Mouse (Mus musculus): Measurements from ENCODE around the gene Arfgef2. TPM values are rescaled to one million over a fixed set of nuclear protein-coding genes. Genes with fewer than 3 reads are reported as not detected.

Arfgef2 gene
- total RNA-seq, 2 experiments from 2014 or later, result 14.8 to 15.2 TPM

DNA sequence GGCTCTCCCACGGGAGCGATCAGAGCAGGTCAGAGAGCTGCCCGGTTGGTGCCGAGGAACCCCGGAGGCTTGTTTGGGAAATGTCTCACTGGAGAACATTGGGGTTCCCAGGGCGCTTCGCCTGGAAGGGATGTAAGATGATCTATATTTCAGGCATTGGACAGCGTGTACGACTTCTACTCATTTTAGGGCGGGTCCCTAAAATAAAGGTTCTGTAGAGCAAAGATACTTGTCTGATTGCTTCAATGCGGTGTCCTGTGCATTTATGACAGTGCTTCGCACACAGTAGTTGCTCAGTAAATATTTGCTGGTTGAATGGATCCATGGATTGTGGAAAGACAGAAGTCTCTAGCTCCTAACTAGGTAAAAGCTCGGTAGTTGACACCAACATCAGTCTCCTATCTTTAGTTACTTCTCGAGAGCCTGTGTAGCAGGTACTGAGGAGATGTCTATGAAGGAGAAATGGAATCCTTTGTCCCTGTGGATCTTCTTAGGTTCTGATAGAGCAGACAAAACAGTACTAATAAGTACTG lies 851 bp downstream of the Arfgef2 start:
- ATAC-seq (replicated peaks; ENCODE audit: poor library complexity), result peak; percentile 35

DNA sequence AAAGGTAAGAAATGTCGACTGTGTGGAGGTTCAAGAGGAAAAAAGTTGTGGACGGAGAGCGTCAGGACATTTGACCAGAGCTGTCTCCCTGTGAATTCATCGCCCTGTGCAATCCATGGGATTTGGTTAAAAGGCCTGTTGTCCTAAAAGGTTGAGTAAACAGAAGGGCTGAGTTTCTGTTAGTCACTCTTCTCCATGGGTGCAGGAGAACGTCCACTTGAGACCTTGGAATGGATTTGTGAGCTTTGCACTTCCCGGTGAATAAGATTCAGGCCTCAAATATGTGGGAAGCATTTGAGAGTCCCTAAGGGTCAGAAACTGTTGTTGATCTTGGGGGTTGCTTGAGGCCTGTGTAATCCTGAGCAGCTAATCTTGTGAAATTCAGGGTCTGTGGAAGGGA lies 1.4 kb downstream of the Arfgef2 start:
- no peak for ATAC-seq (replicated peaks; ENCODE audit: poor library complexity)

DNA sequence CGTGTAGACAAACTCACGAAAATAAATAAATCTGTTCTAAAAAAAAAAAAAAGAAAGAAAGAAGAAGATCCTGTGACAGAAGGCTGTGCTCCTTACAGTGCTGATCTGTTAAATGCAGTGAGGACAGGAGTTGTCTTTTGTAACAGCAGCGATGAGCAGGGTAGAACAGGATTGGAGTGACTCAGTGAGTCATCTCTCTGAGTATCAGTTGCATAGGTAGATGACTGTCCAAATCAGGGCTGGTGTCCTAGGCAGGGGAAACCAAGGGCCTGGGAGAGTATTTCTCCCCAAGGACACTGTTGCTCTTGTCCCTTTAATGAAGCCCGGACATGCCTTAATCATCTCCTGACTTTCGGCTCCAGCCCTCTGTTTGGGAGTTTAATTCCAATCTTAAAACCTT lies 4.1 kb downstream of the Arfgef2 start:
- ATAC-seq (replicated peaks; ENCODE audit: poor library complexity), result no peak

GRCm38 (mm10) chr2:166810821-166811220 lies 5.4 kb downstream of the Arfgef2 start:
- ATAC-seq (replicated peaks; ENCODE audit: poor library complexity), result no peak

- no peak for ATAC-seq (replicated peaks; ENCODE audit: poor library complexity)
Measured at GRCm38 (mm10) chr2:166818463-166819143, 13.2 kb downstream of the Arfgef2 start.

- ATAC-seq (replicated peaks; ENCODE audit: poor library complexity), result peak; percentile 21; the same call in 1 of the 2 replicates
Measured at GRCm38 (mm10) chr2:166819849-166820248, 14.5 kb downstream of the Arfgef2 start.

DNA sequence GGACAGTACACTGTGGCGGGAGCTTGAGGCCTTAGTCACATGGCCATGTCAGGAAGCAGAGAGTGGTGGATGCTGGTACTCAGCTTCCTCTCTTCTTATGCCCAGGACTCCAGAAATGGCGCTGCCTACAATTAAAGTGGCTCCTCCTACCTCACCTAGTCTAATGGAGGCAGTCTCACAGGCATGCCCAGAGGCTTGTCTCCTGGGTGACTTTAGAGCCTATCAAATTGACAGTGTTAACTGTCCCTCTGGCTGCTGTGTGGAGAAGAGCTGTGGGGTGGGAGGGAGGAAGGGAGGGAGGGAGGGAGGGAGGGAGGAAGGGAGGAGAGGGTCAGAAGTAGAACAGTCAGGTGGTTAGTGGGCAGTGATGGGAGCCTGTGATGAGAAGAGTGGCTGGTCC lies 15.5 kb downstream of the Arfgef2 start:
- peak; percentile 20; the same call in 1 of the 2 replicates for ATAC-seq (replicated peaks; ENCODE audit: poor library complexity)

DNA sequence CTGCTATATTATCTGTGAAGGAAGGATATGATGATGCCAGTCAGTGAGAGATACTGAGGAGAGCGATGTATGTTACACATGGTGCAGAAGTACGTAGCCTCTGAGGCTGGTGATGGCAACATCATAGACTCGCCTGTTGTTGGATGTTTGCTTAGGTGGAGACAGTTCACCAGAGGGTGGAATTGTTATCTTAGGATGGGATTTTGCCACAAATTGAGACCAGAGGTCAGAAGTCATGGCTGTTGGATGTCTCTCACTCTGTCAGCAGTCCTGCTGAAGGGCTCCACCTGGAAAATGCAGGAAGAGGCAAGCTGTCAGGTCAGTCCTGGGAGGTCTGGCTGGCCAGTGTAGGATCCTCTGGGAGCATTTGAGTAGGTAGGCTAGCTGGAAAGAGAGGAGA lies 16.0 kb downstream of the Arfgef2 start:
- ATAC-seq (replicated peaks; ENCODE audit: poor library complexity), result no peak

GRCm38 (mm10) chr2:166822119-166822826 lies 16.9 kb downstream of the Arfgef2 start:
- peak; percentile 43 for ATAC-seq (replicated peaks; ENCODE audit: poor library complexity)

GRCm38 (mm10) chr2:166822901-166823300 lies 17.5 kb downstream of the Arfgef2 start:
- no peak for ATAC-seq (replicated peaks; ENCODE audit: poor library complexity)

DNA sequence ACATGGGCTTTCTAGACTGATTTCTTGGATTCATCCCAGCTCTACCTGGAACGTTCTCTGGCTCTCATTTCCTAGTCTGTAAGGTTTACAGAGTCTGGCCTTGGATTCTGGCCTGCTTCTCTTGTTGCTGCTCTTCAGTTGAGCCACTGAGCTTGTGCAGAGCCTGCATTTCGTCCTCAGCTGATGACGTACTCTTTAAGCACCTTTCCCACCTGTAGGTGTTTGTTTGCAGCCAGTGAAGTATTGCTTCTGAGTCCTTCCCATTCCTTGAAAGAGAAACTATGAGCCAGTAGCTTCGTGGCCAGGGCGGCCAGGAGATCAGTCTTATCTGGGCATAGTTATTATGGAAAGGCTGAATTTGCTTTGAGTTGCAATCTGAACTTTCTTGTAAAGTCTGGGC lies 19.0 kb downstream of the Arfgef2 start:
- no peak for ATAC-seq (replicated peaks; ENCODE audit: poor library complexity)

DNA sequence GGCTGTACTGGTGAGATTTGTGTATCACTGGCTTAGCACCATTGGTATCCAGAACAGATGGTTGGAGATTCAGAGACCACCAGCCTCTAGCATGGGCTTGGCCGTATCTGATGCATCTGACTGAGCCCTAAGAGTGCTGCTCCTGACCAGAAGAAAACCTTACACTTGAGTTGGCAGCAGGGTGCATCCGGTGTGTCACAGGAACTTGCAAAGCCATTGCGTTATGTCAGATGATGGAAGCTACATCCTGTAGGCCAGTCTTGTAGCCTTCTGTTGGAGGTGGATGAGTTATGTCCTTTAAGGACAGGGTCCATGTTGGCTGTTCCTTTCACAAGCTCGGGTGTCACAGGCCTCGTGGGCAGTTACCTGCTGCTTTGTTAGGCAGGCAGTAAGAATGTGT lies 19.6 kb downstream of the Arfgef2 start:
- no peak for ATAC-seq (replicated peaks; ENCODE audit: poor library complexity)

- peak; percentile 60; the same call in 1 of the 2 replicates for ATAC-seq (replicated peaks; ENCODE audit: poor library complexity)
Measured at GRCm38 (mm10) chr2:166826491-166827224, 21.3 kb downstream of the Arfgef2 start.

DNA sequence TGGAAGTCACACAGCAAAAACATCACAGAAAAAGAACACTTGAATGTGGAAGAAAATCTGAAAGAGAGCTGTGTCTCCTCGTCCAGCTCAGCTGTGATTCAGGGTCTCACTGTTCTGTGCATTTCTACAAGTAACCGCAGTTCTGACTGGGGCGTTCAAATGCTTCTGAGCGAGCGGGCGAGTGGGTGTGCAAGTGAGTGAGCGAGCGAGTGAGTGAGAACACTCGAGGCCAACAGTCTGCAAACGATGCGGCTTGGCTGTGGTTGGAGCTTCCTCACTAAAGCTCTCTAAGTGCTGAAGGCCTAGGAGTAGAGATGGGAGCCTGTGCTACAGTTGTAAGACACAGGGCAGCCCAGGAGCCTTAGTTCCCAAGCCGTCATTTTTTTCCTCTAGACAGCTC lies 22.9 kb downstream of the Arfgef2 start:
- ATAC-seq (replicated peaks; ENCODE audit: poor library complexity), result no peak

- no peak for ATAC-seq (replicated peaks; ENCODE audit: poor library complexity)
Measured at GRCm38 (mm10) chr2:166830350-166830749, 25.0 kb downstream of the Arfgef2 start.

GRCm38 (mm10) chr2:166834091-166834490 lies 28.7 kb downstream of the Arfgef2 start:
- no peak for ATAC-seq (replicated peaks; ENCODE audit: poor library complexity)

DNA sequence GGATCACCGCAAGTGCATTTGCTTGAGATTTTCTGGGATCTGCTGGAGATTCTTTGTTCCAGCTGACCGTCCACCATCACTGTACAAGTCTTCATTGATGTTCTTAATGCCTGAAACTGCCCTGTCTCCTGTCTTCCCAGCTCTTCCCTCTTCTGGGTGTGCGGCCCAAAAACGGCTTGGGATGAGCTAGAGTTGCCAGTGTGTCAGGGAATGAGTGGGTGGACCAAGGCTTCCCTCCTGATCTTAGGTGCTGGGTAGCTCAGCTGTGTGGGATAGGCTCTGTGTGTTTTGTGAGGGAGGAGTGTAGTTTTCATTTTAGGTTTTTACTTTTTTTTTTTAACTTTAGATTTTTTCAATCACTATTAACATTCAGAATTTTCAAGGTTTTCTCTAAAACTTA lies 29.4 kb downstream of the Arfgef2 start:
- ATAC-seq (replicated peaks; ENCODE audit: poor library complexity), result no peak

DNA sequence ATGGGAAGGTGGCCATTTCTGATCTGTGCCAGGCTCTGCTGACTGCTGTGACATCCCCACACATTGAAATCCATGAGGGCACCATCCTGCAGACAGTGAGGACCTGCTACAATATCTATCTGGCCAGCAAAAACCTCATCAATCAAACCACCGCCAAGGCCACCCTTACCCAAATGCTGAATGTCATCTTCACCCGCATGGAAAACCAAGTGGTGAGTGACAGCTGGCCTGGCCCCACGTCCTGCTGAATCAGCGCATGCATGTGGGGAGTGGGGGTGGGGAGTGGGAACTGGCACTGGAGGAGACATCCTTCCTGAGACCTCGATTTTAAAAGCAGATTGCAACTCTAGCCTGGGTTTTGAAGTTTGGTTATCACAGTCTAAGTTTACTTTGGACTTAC lies 30.2 kb downstream of the Arfgef2 start:
- no peak for ATAC-seq (replicated peaks; ENCODE audit: poor library complexity)

DNA sequence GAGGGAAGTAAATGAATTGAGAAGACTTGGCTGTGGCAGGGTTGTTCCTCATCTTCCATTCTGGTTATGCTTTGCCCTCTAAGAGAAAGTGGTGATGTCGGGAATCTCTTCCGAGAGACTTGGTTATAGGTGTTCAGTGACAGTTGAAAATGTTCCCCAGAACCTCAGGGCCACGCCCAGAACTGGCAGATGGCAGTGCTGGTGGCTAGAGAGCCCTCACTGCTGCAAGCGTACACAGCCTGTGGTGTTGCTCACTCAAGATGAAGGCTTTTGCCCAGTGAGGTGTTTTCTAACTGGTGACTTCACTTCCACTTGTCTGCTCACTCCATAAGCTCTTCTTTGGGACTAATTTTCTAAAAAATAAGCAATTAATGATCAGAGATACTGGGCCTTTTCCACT lies 36.4 kb downstream of the Arfgef2 start:
- peak; percentile 65 for ATAC-seq (replicated peaks; ENCODE audit: poor library complexity)

DNA sequence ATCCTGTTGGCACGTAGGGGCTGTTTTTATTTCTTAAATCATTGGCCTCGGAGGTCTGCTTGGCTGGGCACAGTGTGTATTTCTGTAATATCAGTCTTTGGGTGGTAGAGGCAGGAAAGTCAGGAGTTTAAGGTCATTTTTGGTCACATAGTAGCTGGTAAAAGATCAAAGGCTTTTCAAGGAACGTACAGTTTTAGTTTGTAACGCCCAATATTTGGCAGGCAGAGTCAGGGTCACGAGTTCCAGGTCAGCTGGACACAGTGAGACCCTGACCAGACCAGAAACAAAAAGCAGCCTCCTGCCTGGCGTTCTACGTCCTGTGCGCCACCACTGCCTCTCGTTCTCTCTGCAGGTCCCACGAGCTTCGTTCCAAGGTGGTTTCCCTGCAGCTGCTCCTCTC lies 45.3 kb downstream of the Arfgef2 start:
- no peak for ATAC-seq (replicated peaks; ENCODE audit: poor library complexity)

- no peak for ATAC-seq (replicated peaks; ENCODE audit: poor library complexity)
Measured at GRCm38 (mm10) chr2:166852270-166852669, 46.9 kb downstream of the Arfgef2 start.

- no peak for ATAC-seq (replicated peaks; ENCODE audit: poor library complexity)
Measured at GRCm38 (mm10) chr2:166855771-166856170, 50.4 kb downstream of the Arfgef2 start.
